Mouse (Mus musculus) G1E (cell line): ENCODE data around the gene Zrsr1.

Experiments
- CTCF ChIP-seq: IDR thresholded peaks from 2 replicates; pipeline ENCODE4 v1.5.1; 2012; ENCODE audit warnings: low read depth, low read length, inconsistent platforms, mixed read lengths
- GATA1 ChIP-seq: IDR thresholded peaks from 2 replicates; pipeline ENCODE4 v1.6.1; 2012; ENCODE audit warnings: borderline replicate concordance, low read length, inconsistent platforms, mixed read lengths
- TAL1 ChIP-seq: conservative IDR thresholded peaks from 2 replicates; pipeline ENCODE4 v1.6.1; 2012; ENCODE audit warnings: low read depth, low read length, inconsistent platforms, mixed read lengths

- no peak for TF ChIP-seq CTCF
- TF ChIP-seq TAL1: no peak
- TF ChIP-seq GATA1: no peak
Measured at GRCm38 (mm10) chr11:22998308-22998707, 26.5 kb downstream of the Zrsr1 start.
